Mouse (Mus musculus): ENCODE measurements around the gene Fxyd1.

GRCm38 (mm10) chr7:31073546-31073945 lies 16.5 kb upstream of the Fxyd1 start:
- TF ChIP-seq CTCF (IDR thresholded peaks at IDR 0.05; ENCODE audit: borderline replicate concordance, extremely low read depth, insufficient read depth, insufficient read length) = no peak
- no peak for TF ChIP-seq POLR2A (IDR thresholded peaks at IDR 0.05; ENCODE audit: borderline replicate concordance, extremely low read depth, insufficient read depth, insufficient read length, poor library complexity, severe bottlenecking)

All from brain, embryonic 14.5 days (tissue).